Mouse (Mus musculus): ENCODE results near the gene Hint3.

Hint3 gene

GRCm38 (mm10) chr10:30587037-30587436, 42.4 kb downstream of the Hint3 start:
- peak; percentile 40 to 44 for DNase-seq (ENCODE audit: low spot score in 2 of 2)

- DNase-seq (ENCODE audit: low spot score in 2 of 2): no peak
Observed at GRCm38 (mm10) chr10:30585691-30586090, 43.7 kb downstream of the Hint3 start.

GRCm38 (mm10) chr10:30577670-30578280, 51.7 kb downstream of the Hint3 start:
- no peak for DNase-seq (ENCODE audit: low spot score in 2 of 2)

GRCm38 (mm10) chr10:30566364-30566763, 63.1 kb downstream of the Hint3 start:
- no peak for DNase-seq (ENCODE audit: low spot score in 2 of 2)

GRCm38 (mm10) chr10:30564651-30565050, 64.8 kb downstream of the Hint3 start:
- no peak for DNase-seq (ENCODE audit: low spot score in 2 of 2)
